Mouse (Mus musculus) liver, embryonic 14.5 days (tissue): Measurements from ENCODE around the gene Pam. TPM values are rescaled to one million over a fixed set of nuclear protein-coding genes. Genes with fewer than 3 reads are reported as not detected.

ENCODE experiments used
- ATAC-seq: fragments of 200-750 bp; cut with Nextera tagmentation; 2 replicates; pipeline ENCODE4 v1.8.0; 2017; ENCODE audit warnings: moderate number of reproducible peaks, mild to moderate bottlenecking, moderate library complexity; ENCODE audit not compliant: insufficient read depth
- DNase-seq, 3 experiments: peaks; one replicate each; pipeline ENCODE4 v3.0.0-alpha.2; 2012 to 2013; ENCODE audit warnings: low read depth in 3 of 3, low spot score in 3 of 3
- H3K27ac ChIP-seq: fragments of 300-500 bp; sonication (generic); 2 replicates; pipeline ENCODE4 v1.5.1; 2014; ENCODE audit warnings: moderate library complexity, mild to moderate bottlenecking, control low read depth, inconsistent platforms
- H3K27me3 ChIP-seq: fragments of 300-500 bp; sonication (generic); 2 replicates; pipeline ENCODE4 v1.6.1; 2014; ENCODE audit warnings: mild to moderate bottlenecking, low read length, moderate library complexity; ENCODE audit not compliant: control insufficient read depth, insufficient read depth
- H3K36me3 ChIP-seq: fragments of 300-500 bp; sonication (generic); replicated peaks from 2 replicates; pipeline ENCODE4 v1.6.1; 2014; ENCODE audit warnings: low read depth; ENCODE audit not compliant: control insufficient read depth, insufficient read depth
- H3K4me1 ChIP-seq, 2 experiments: fragments of 200-500 bp in 1 of 2; fragments of 300-500 bp in 1 of 2; sonication (generic) in 1 of 2; replicated peaks; 2 replicates each; pipeline ENCODE4 v1.6.1; 2012 to 2014; ENCODE audit warnings: antibody characterized with exemption in 1 of 2, inconsistent platforms in 1 of 2, low read length in 1 of 2; ENCODE audit not compliant: control insufficient read depth in 2 of 2, insufficient read depth in 2 of 2
- H3K4me2 ChIP-seq: fragments of 300-500 bp; sonication (generic); 2 replicates; pipeline ENCODE4 v1.6.1; 2014; ENCODE audit warnings: low read depth, mild to moderate bottlenecking, control low read depth, moderate library complexity
- H3K4me3 ChIP-seq, 2 experiments: fragments of 200-500 bp in 1 of 2; fragments of 300-500 bp in 1 of 2; sonication (generic) in 1 of 2; 2 replicates each; pipeline ENCODE4 v1.5.1; 2012 to 2014; ENCODE audit warnings: low read depth in 2 of 2, low read length in 2 of 2, mild to moderate bottlenecking in 2 of 2, control low read depth in 1 of 2, inconsistent platforms in 1 of 2, moderate library complexity in 1 of 2; ENCODE audit not compliant: insufficient read depth in 1 of 2
- H3K9ac ChIP-seq: fragments of 300-500 bp; sonication (generic); replicated peaks from 2 replicates; pipeline ENCODE4 v1.6.1; 2014; ENCODE audit warnings: mild to moderate bottlenecking, control low read depth, moderate library complexity
- H3K9me3 ChIP-seq: fragments of 300-500 bp; sonication (generic); 2 replicates; pipeline ENCODE4 v1.6.1; 2016; ENCODE audit warnings: low read length, mixed read lengths; ENCODE audit not compliant: control insufficient read depth
- CTCF ChIP-seq: IDR thresholded peaks from 2 replicates; pipeline ENCODE4 v1.5.1; 2016; ENCODE audit warnings: antibody characterized with exemption, low read depth, control low read depth
- EP300 ChIP-seq: IDR thresholded peaks from 2 replicates; pipeline ENCODE4 v1.6.1; 2016; ENCODE audit warnings: antibody characterized with exemption, low read depth
- WGBS: fragments of 180-500 bp; shearing (Covaris S2); extraction: QIAGEN DNeasy Blood & Tissue Kit; methylation state at CpG from one replicate; pipeline ENCODE4 v1.1.7; 2014; ENCODE audit not compliant: insufficient replicate concordance; 5-methylcytosine and 5-hydroxymethylcytosine counted together
- polyA plus RNA-seq, 2 experiments: library from polyadenylated mRNA; depleted of rRNA in 1 of 2; stranded (reverse) in 1 of 2; unstranded in 1 of 2; fragments of >200 nt; fragmentation: Nextera tagmentation in 1 of 2; extraction: Ambion mirVana in 1 of 2; gene quantifications; 2 replicates each; pipeline versions ENCODE4 v1.2.1 to v1.2.3; 2012 to 2014

Pam gene
- polyA plus RNA-seq, 2 experiments: 5.1 to 7.6 TPM

GRCm38 (mm10) chr1:97802207-97802902, 293.1 kb downstream of the Pam start:
- H3K4me2 ChIP-seq: peak overlapping the region; percentile 23; the same call in 1 of the 2 replicates
- no peak overlapping the region for H3K27ac ChIP-seq
- no peaks in the 10 kb centered on the region for H3K27me3 ChIP-seq
- H3K4me3 ChIP-seq: no peak overlapping the region
- no peaks in the 10 kb centered on the region for H3K9me3 ChIP-seq
- TF ChIP-seq CTCF: peak; percentile 48; the same call in 1 of the 2 replicates
- no peak for TF ChIP-seq EP300
- 27% methylated on average over 4 of the region's 4 CpGs for WGBS
- ATAC-seq (no peak), DNase-seq (peak in 2 of 3 experiments; percentile 12 to 24)
- no peaks in the 10 kb centered on the region for H3K4me1 ChIP-seq
- H3K9ac ChIP-seq: 0 out of 2 replicates have a peak overlapping the region, but pooled peaks have one; percentile 7
- H3K36me3 ChIP-seq: no peaks in the 10 kb centered on the region

GRCm38 (mm10) chr1:97795936-97796335, 299.5 kb downstream of the Pam start:
- ATAC-seq: no peak
- Histone ChIP-seq H3K27me3 (no peaks in the 10 kb centered on the region), H3K27ac (no peak overlapping the region), H3K4me1 (no peaks in the 10 kb centered on the region), H3K9ac (no peak overlapping the region), H3K4me2 (no peak overlapping the region), H3K36me3 (no peaks in the 10 kb centered on the region; the same call in 1 of the 2 replicates), H3K4me3 (no peak overlapping the region), H3K9me3 (no peaks in the 10 kb centered on the region)
- TF ChIP-seq EP300: no peak
- TF ChIP-seq CTCF: no peak
- no peak for DNase-seq
- 73% methylated on average over 9 of the region's 9 CpGs for WGBS

- ATAC-seq (no peak), DNase-seq (no peak)
- Histone ChIP-seq H3K27ac (no peak overlapping the region), H3K9me3 (no peaks in the 10 kb centered on the region), H3K4me1 (no peaks in the 10 kb centered on the region), H3K36me3 (no peaks in the 10 kb centered on the region; the same call in 1 of the 2 replicates), H3K4me2 (no peak overlapping the region), H3K4me3 (no peak overlapping the region), H3K9ac (no peak overlapping the region), H3K27me3 (no peaks in the 10 kb centered on the region)
- TF ChIP-seq CTCF (no peak), EP300 (no peak)
- WGBS: 77% methylated on average over 3 of the region's 3 CpGs
Observed at GRCm38 (mm10) chr1:97794110-97794509, 301.3 kb downstream of the Pam start.

GRCm38 (mm10) chr1:97788490-97788889, 307.0 kb downstream of the Pam start:
- TF ChIP-seq EP300: no peak
- no peak for TF ChIP-seq CTCF
- Histone ChIP-seq H3K27ac (no peak overlapping the region), H3K4me1 (peaks cover 6 to 7% of the 10 kb centered on the region in 2 experiments), H3K9me3 (no peaks in the 10 kb centered on the region), H3K27me3 (no peaks in the 10 kb centered on the region), H3K4me3 (no peak overlapping the region), H3K4me2 (no peak overlapping the region), H3K36me3 (no peaks in the 10 kb centered on the region; the same call in 1 of the 2 replicates), H3K9ac (no peak overlapping the region)
- ATAC-seq: no peak
- no peak for DNase-seq
- WGBS: 71% methylated on average over 2 of the region's 2 CpGs

DNA sequence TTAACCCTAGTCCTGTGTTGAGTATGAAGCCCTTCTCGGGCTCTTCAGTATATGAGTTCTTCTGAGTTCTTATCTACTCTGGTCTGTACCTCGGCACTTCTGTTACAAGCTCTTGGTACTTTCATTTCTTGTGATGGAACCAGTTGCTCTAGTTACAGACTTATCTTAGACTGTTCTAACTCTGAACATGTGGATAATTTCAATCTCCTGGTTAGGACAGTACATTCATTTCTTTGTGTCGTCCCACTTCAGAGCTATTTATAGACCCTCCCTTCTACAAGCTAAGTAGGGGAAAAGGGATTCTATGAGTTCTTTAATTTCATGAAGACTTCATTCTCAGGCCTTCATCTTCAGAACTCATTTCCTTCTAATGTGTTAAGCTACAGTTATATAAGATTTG, 307.8 kb downstream of the Pam start:
- TF ChIP-seq EP300: no peak
- TF ChIP-seq CTCF: no peak
- H3K9me3 ChIP-seq: no peaks in the 10 kb centered on the region
- H3K27ac ChIP-seq: no peak overlapping the region
- no peaks in the 10 kb centered on the region; the same call in 1 of the 2 replicates for H3K36me3 ChIP-seq
- H3K4me1 ChIP-seq: peaks cover 6 to 7% of the 10 kb centered on the region in 2 experiments
- H3K27me3 ChIP-seq: no peaks in the 10 kb centered on the region
- WGBS: 57% methylated on average over 3 of the region's 3 CpGs
- H3K4me2 ChIP-seq: no peak overlapping the region
- DNase-seq (no peak), ATAC-seq (no peak)
- no peak overlapping the region for H3K9ac ChIP-seq
- no peak overlapping the region for H3K4me3 ChIP-seq
